Comparison of ENCODE assay signal across 12 mouse cellular contexts in genomic region chr15:85245241-85246010, GRCm38 (mm10). TPM values are rescaled to one million over a fixed set of nuclear protein-coding genes. Genes with fewer than 3 reads are reported as not detected.
DNase-seq lines count a peak whose midpoint lies in the region; ATAC-seq and TF ChIP-seq lines count a peak whose summit lies in the region.
"Had no signal": no experiment of that assay in that cellular context is flagged by ENCODE, and none has a peak within 500 bp of the region (broad histone marks: within the 10 kb centered on the region; RNA-seq: fewer than 3 reads in every experiment).

No protein-coding gene starts in this region.

- no peak overlapping the region for H3K4me2 ChIP-seq in heart, embryonic 11.5 days

- no peak for TF ChIP-seq CTCF in small intestine, adult 2 months (IDR thresholded peaks at IDR 0.05; ENCODE audit: extremely low read depth, insufficient read length, insufficient replicate concordance, low read depth, low read length)

- ATAC-seq in heart, embryonic 11.5 days (replicated peaks; ENCODE audit: insufficient number of reproducible peaks, low FRiP score, low TSS enrichment), result no peak

- WGBS in heart, embryonic 11.5 days (ENCODE audit: insufficient replicate concordance), result 89% methylated on average over 5 of the region's 5 CpGs
- 82% methylated on average over 5 of the region's 5 CpGs for WGBS in small intestine, adult 2 months

- TF ChIP-seq POLR2A in small intestine, adult 2 months (IDR thresholded peaks at IDR 0.05; ENCODE audit: low read depth, low read length), result no peak

- H3K27me3 ChIP-seq in heart, embryonic 11.5 days (ENCODE audit: control insufficient read depth, insufficient read depth, low read length), result peaks cover 5% of the 10 kb centered on the region; the same call in 1 of the 2 replicates
- no peaks in the 10 kb centered on the region for H3K27me3 ChIP-seq in small intestine, adult 2 months (ENCODE audit: control insufficient read depth, insufficient read depth, low read length)

- no peak overlapping the region for H3K4me3 ChIP-seq in heart, embryonic 11.5 days (ENCODE audit: low read depth, low read length)
- H3K4me3 ChIP-seq in small intestine, adult 2 months (ENCODE audit: low read depth, low read length), result no peak overlapping the region
- H3K4me3 ChIP-seq: erythroblast, embryonic 14.5 days had no signal

- peak; percentile 96 for DNase-seq in heart, adult 11 months
- DNase-seq in lung, adult 18-20 months, result peak; percentile 29 to 34
- no peak for DNase-seq in lung, postnatal 10 days
- DNase-seq in adrenal gland, postnatal 14 days, result peak; percentile 69
- no peak for DNase-seq in thymus, adult 18-20 months
- DNase-seq: liver; thymus, postnatal 25 days had no signal

- no peak overlapping the region for H3K27ac ChIP-seq in heart, embryonic 11.5 days (ENCODE audit: low read depth, low read length)
- H3K27ac ChIP-seq in small intestine, adult 2 months (ENCODE audit: insufficient read depth, low read depth, low read length), result peak overlapping the region; percentile 50
- H3K27ac ChIP-seq: macrophage had no signal

- H3K36me3 ChIP-seq in heart, embryonic 11.5 days (ENCODE audit: control insufficient read depth, insufficient read depth, low read length), result peaks cover 27% of the 10 kb centered on the region
- H3K36me3 ChIP-seq in small intestine, adult 2 months (ENCODE audit: control insufficient read depth, insufficient read depth, low read length), result peaks cover 15% of the 10 kb centered on the region

- H3K9ac ChIP-seq in heart, embryonic 11.5 days (ENCODE audit: low read depth, low read length), result no peak overlapping the region

- no peaks in the 10 kb centered on the region for H3K9me3 ChIP-seq in heart, embryonic 11.5 days (replicated peaks; ENCODE audit: control insufficient read depth, low read length)

- H3K4me1 ChIP-seq in heart, embryonic 11.5 days (ENCODE audit: control insufficient read depth, insufficient read depth, low read length), result peaks cover 8% of the 10 kb centered on the region; the same call in 1 of the 2 replicates
- H3K4me1 ChIP-seq in small intestine, adult 2 months (ENCODE audit: control insufficient read depth, insufficient read depth, insufficient read length, low read length), result peaks cover 23% of the 10 kb centered on the region; the same call in 1 of the 2 replicates

RNA-seq across cellular contexts. Expression of gene Fbln1, which starts 39.7 kb away (rescaled TPM):
- 145 and 163 TPM in 2 replicates for polyA plus RNA-seq in heart, embryonic 11.5 days (2014; fragmentation: Nextera tagmentation; extraction: Ambion mirVana)
- total RNA-seq in adrenal gland, postnatal 14 days (2021), result 45.3 and 47.0 TPM in 2 replicates
- polyA plus RNA-seq in small intestine, adult 2 months (2012; rRNA removed), result 139 and 456 TPM in 2 replicates
- total RNA-seq: neutrophil, adult 5-6 weeks had no signal
- polyA plus RNA-seq: erythroblast, embryonic 14.5 days; macrophage had no signal

Comparison
In these comparisons a context has a peak if more than half of its experiments do, and no peak if none do; other contexts are left out.
1. DNase-seq: peak in heart, adult 11 months (single experiment), lung, adult 18-20 months (2 of 2) and adrenal gland, postnatal 14 days (single experiment); none in lung, postnatal 10 days (single experiment) and thymus, adult 18-20 months (0 of 2).